Mouse (Mus musculus) bone marrow, adult 2 months (tissue): ENCODE results near the gene Tmem186.

ENCODE experiments used
- CTCF ChIP-seq: fragments of 200-500 bp; IDR thresholded peaks from 2 replicates; pipeline ENCODE4 v1.5.1; 2011; ENCODE audit warnings: low read length, control low read depth; ENCODE audit not compliant: control insufficient read depth, insufficient read depth
- POLR2A ChIP-seq: fragments of 200-500 bp; IDR thresholded peaks from 2 replicates; pipeline ENCODE4 v1.6.1; 2011; ENCODE audit warnings: low read depth, mild to moderate bottlenecking, control low read depth, low read length, borderline replicate concordance; ENCODE audit not compliant: control insufficient read depth

GRCm38 (mm10) chr16:8665367-8665766 is 27.9 kb upstream of the Tmem186 start:
- TF ChIP-seq POLR2A (no peak), CTCF (no peak)
